Mouse (Mus musculus) embryonic stem cell, embryonic (primary cell): ENCODE measurements around the gene Smok3c.

Experiments used
- CTCF ChIA-PET, 4 experiments: fragments of 300-600 bp in 2 of 4; fragments of 350-600 bp in 2 of 4; sonication (Branson Sonifier 250); formaldehyde crosslinking; loops; one replicate each; lab custom pipeline; 2022; ENCODE audit warnings: inconsistent platforms in 2 of 4; lab: Charles Lee
- POLR2A ChIA-PET, 4 experiments: fragments of 300-600 bp in 2 of 4; fragments of 350-600 bp in 2 of 4; sonication (Branson Sonifier 250); formaldehyde crosslinking; loops; one replicate each; lab custom pipeline; 2022; ENCODE audit warnings: antibody characterized with exemption in 4 of 4, inconsistent platforms in 1 of 4; lab: Charles Lee

Gene Smok3c

GRCm38 (mm10) chr5:138088366-138088765 lies 35.4 kb downstream of the Smok3c start:
- CTCF ChIA-PET = interaction anchor here in 3 of 4 experiments (0.5 to 1.1 kb wide), 6 partner anchors 30 to 586 kb away, joined by 3 to 6 read pairs (median 3); partner anchors contain the start of genes Pop7 (in 1 of the 3) and Zfp113 (in 1 of the 3)
- POLR2A ChIA-PET = interaction anchor here in 2 of 4 experiments (0.5 to 2.1 kb wide), 10 partner anchors 9 to 184 kb away, joined by 3 to 9 read pairs (median 4); partner anchors contain the start of genes Cops6 (in 1 of the 2), Gal3st4 (in 1 of the 2) and Zfp113 (in 1 of the 2)

- ChIA-PET CTCF (interaction anchor here in 2 of 4 experiments (0.5 to 1.1 kb wide), 3 partner anchors 52 to 211 kb away, joined by 3 to 4 read pairs (median 3); partner anchors contain the start of gene Zfp113 (in 1 of the 2)), POLR2A (interaction anchor here in 1 of 4 experiments (1.0 to 2.1 kb wide), 4 partner anchors 8 to 81 kb away, joined by 3 to 9 read pairs (median 4); partner anchors contain the start of gene Zfp113)
These were observed 36.1 kb downstream of the Smok3c start for GRCm38 (mm10) chr5:138089108-138089551.

- POLR2A ChIA-PET = interaction anchor here in 3 of 4 experiments (0.6 to 3.5 kb wide), 35 partner anchors 9 to 588 kb away, joined by 3 to 25 read pairs (median 4); partner anchors contain the start of genes Cops6 (in 3 of the 3), Zfp113 (in 2 of the 3), Zscan21 (in 2 of the 3) and A430033K04Rik (in 1 of the 3)
- CTCF ChIA-PET = interaction anchor here (0.6 to 1.9 kb wide), 18 partner anchors 9 to 733 kb away, joined by 3 to 13 read pairs (median 3); partner anchors contain the start of gene Zfp113 (in 1 of the 4)
These were observed 37.3 kb downstream of the Smok3c start for GRCm38 (mm10) chr5:138090271-138090670.

- CTCF ChIA-PET = interaction anchor here (0.6 to 1.9 kb wide), 17 partner anchors 9 to 733 kb away, joined by 3 to 13 read pairs (median 3); partner anchors contain the start of gene Zfp113 (in 1 of the 4)
- POLR2A ChIA-PET = interaction anchor here in 3 of 4 experiments (0.6 to 3.5 kb wide), 37 partner anchors 9 to 588 kb away, joined by 3 to 25 read pairs (median 4); partner anchors contain the start of genes Cops6 (in 3 of the 3), Zfp113 (in 2 of the 3), Zscan21 (in 2 of the 3) and A430033K04Rik (in 1 of the 3)
These were observed 37.7 kb downstream of the Smok3c start for GRCm38 (mm10) chr5:138090737-138091136.

GRCm38 (mm10) chr5:138092771-138093170 lies 39.8 kb downstream of the Smok3c start:
- POLR2A ChIA-PET = interaction anchor here in 1 of 4 experiments (1.4 to 3.5 kb wide), 4 partner anchors 8 to 25 kb away, joined by 4 to 25 read pairs (median 18); partner anchors contain the start of gene Zkscan1
- CTCF ChIA-PET = interaction anchor here in 2 of 4 experiments (0.6 to 1.6 kb wide), 2 partner anchors 8 to 1261 kb away, joined by 3 to 4 read pairs; no protein-coding TSS in a partner anchor

- CTCF ChIA-PET = no interaction called here
- POLR2A ChIA-PET = interaction anchor here in 3 of 4 experiments (0.9 to 2.1 kb wide), 6 partner anchors 9 to 75 kb away, joined by 3 to 13 read pairs (median 4); partner anchors contain the start of gene Zkscan1 (in 3 of the 3)
These were observed 41.5 kb downstream of the Smok3c start for GRCm38 (mm10) chr5:138094474-138094873.

GRCm38 (mm10) chr5:138104976-138105375 lies 52.0 kb downstream of the Smok3c start:
- POLR2A ChIA-PET = interaction anchor here in 2 of 4 experiments (0.8 to 5.0 kb wide), 7 partner anchors 9 to 20 kb away, joined by 3 to 25 read pairs (median 3); partner anchors contain the start of gene Zkscan1 (in 1 of the 2)
- CTCF ChIA-PET = no interaction called here

GRCm38 (mm10) chr5:138107130-138107529 lies 54.1 kb downstream of the Smok3c start:
- ChIA-PET CTCF (interaction anchor here in 3 of 4 experiments (0.5 to 1.3 kb wide), 5 partner anchors 11 to 466 kb away, joined by 3 to 4 read pairs (median 3); partner anchors contain the start of gene Sap25 (in 1 of the 3)), POLR2A (interaction anchor here in 3 of 4 experiments (0.5 to 1.6 kb wide), 11 partner anchors 9 to 905 kb away, joined by 3 to 5 read pairs (median 3); partner anchors contain the start of gene Zkscan1 (in 2 of the 3))

- ChIA-PET CTCF (interaction anchor here in 3 of 4 experiments (0.6 to 0.7 kb wide), 4 partner anchors 25 to 526 kb away, joined by 3 to 6 read pairs (median 4); no protein-coding TSS in a partner anchor), POLR2A (interaction anchor here in 2 of 4 experiments (0.5 to 1.6 kb wide), 3 partner anchors 9 to 25 kb away, joined by 3 to 5 read pairs (median 3); partner anchors contain the start of gene Zkscan1 (in 2 of the 2))
These were observed 56.9 kb downstream of the Smok3c start for GRCm38 (mm10) chr5:138109847-138110396.
